Mouse (Mus musculus): Measurements from ENCODE around the gene Ctsa.
A peak's percentile ranks its signal among the peaks of the same experiment; 100 is the strongest.
"Not testable (repeated sequence)": the region's sequence is repeated elsewhere in the genome, so short reads cannot be mapped to it uniquely, and the experiment has no call there.

Ctsa gene

GRCm38 (mm10) chr2:164845782-164846181, 13.1 kb downstream of the Ctsa start:
- DNase-seq (ENCODE audit: low spot score in 2 of 2) = no peak

GRCm38 (mm10) chr2:164850061-164850460, 17.4 kb downstream of the Ctsa start:
- no peak for DNase-seq (ENCODE audit: low spot score in 2 of 2)

GRCm38 (mm10) chr2:164855572-164855971, 22.9 kb downstream of the Ctsa start:
- not testable (repeated sequence) for DNase-seq (ENCODE audit: low spot score in 2 of 2)

- DNase-seq (ENCODE audit: low spot score in 2 of 2) = no peak
Measured at GRCm38 (mm10) chr2:164856309-164857100, 23.8 kb downstream of the Ctsa start.

GRCm38 (mm10) chr2:164857101-164857821, 24.6 kb downstream of the Ctsa start, which contains the start of gene Pltp:
TSS of gene Pltp (minus strand) at chr2:164857711.
- DNase-seq (ENCODE audit: low spot score in 2 of 2) = peak in 1 of 2 experiments; percentile 57

GRCm38 (mm10) chr2:164857842-164858553, 25.3 kb downstream of the Ctsa start:
- DNase-seq (ENCODE audit: low spot score in 2 of 2) = no peak

GRCm38 (mm10) chr2:164859155-164859554, 26.5 kb downstream of the Ctsa start:
- DNase-seq (ENCODE audit: low spot score in 2 of 2) = no peak

GRCm38 (mm10) chr2:164859640-164860432, 27.2 kb downstream of the Ctsa start:
- no peak for DNase-seq (ENCODE audit: low spot score in 2 of 2)

GRCm38 (mm10) chr2:164861094-164861493, 28.4 kb downstream of the Ctsa start:
- DNase-seq (ENCODE audit: low spot score in 2 of 2) = no peak

- peak in 1 of 2 experiments; percentile 78 for DNase-seq (ENCODE audit: low spot score in 2 of 2)
Measured at GRCm38 (mm10) chr2:164862179-164862861, 29.6 kb downstream of the Ctsa start.

- not testable (repeated sequence) for DNase-seq (ENCODE audit: low spot score in 2 of 2)
Measured at GRCm38 (mm10) chr2:164863411-164863810, 30.7 kb downstream of the Ctsa start.

GRCm38 (mm10) chr2:164864593-164864992, 31.9 kb downstream of the Ctsa start:
- DNase-seq (ENCODE audit: low spot score in 2 of 2) = no peak

GRCm38 (mm10) chr2:164866741-164867551, 34.3 kb downstream of the Ctsa start:
- DNase-seq (ENCODE audit: low spot score in 2 of 2) = no peak

GRCm38 (mm10) chr2:164867566-164867965, 34.9 kb downstream of the Ctsa start:
- DNase-seq (ENCODE audit: low spot score in 2 of 2) = no peak

- DNase-seq (ENCODE audit: low spot score in 2 of 2) = no peak
Measured at GRCm38 (mm10) chr2:164868491-164868890, 35.8 kb downstream of the Ctsa start.

GRCm38 (mm10) chr2:164871602-164872303, 39.1 kb downstream of the Ctsa start:
- no peak for DNase-seq (ENCODE audit: low spot score in 2 of 2)

GRCm38 (mm10) chr2:164873621-164874020, 40.9 kb downstream of the Ctsa start:
- DNase-seq (ENCODE audit: low spot score in 2 of 2) = no peak

GRCm38 (mm10) chr2:164874239-164874769, 41.6 kb downstream of the Ctsa start:
- no peak for DNase-seq (ENCODE audit: low spot score in 2 of 2)

- not testable (repeated sequence) for DNase-seq (ENCODE audit: low spot score in 2 of 2)
Measured at GRCm38 (mm10) chr2:164875648-164876047, 43.0 kb downstream of the Ctsa start.
